11 mouse cellular contexts compared by ENCODE assay signal in genomic region chr12:111743981-111744423, GRCm38 (mm10). TPM values are rescaled to one million over a fixed set of nuclear protein-coding genes. Genes with fewer than 3 reads are reported as not detected.
DNase-seq lines count a peak whose midpoint lies in the region; ATAC-seq lines count a peak whose summit lies in the region.
"Had no signal": no experiment of that assay in that cellular context is flagged by ENCODE, and none has a peak within 500 bp of the region (broad histone marks: within the 10 kb centered on the region; RNA-seq: fewer than 3 reads in every experiment).

No protein-coding gene starts in this region.

- no peak for ATAC-seq in kidney, embryonic 16.5 days (ENCODE audit: low FRiP score, low TSS enrichment)
- peak; percentile 72 for ATAC-seq in common myeloid progenitor, adult 5-6 weeks (replicated peaks; ENCODE audit: low read depth, poor library complexity, severe bottlenecking)
- ATAC-seq in neural tube, embryonic 13.5 days (ENCODE audit: low read depth): no peak
- no peak for ATAC-seq in activated CD4-positive, CD25-positive, alpha-beta regulatory T cell, adult 4 months
- ATAC-seq: forebrain, embryonic 16.5 days; midbrain, embryonic 13.5 days had no signal

- H3K4me1 ChIP-seq in kidney, embryonic 16.5 days (ENCODE audit: insufficient read depth, low read length): peaks cover 23% of the 10 kb centered on the region
- peaks cover 23% of the 10 kb centered on the region for H3K4me1 ChIP-seq in neural tube, embryonic 13.5 days (replicated peaks)

- peak; percentile 35 for DNase-seq in adrenal gland, postnatal 14 days
- no peak for DNase-seq in adrenal gland, adult 8-10 months
- no peak for DNase-seq in kidney, adult 9 months
- DNase-seq in left cerebral cortex, adult 8-10 months (ENCODE audit: low spot score in 2 of 2): no peak
- DNase-seq: cerebellum, adult 9-10 months had no signal

- no peaks in the 10 kb centered on the region for H3K36me3 ChIP-seq in kidney, embryonic 16.5 days (ENCODE audit: insufficient read depth, low read length)
- no peaks in the 10 kb centered on the region for H3K36me3 ChIP-seq in neural tube, embryonic 13.5 days

- H3K4me3 ChIP-seq in kidney, embryonic 16.5 days (ENCODE audit: low read length): no peak overlapping the region
- no peak overlapping the region for H3K4me3 ChIP-seq in neural tube, embryonic 13.5 days
- H3K4me3 ChIP-seq: midbrain, embryonic 13.5 days had no signal

- no peaks in the 10 kb centered on the region for H3K9me3 ChIP-seq in kidney, embryonic 16.5 days (ENCODE audit: low read length)
- H3K9me3 ChIP-seq in neural tube, embryonic 13.5 days: no peaks in the 10 kb centered on the region
- H3K9me3 ChIP-seq: midbrain, embryonic 13.5 days had no signal

- H3K27ac ChIP-seq in kidney, embryonic 16.5 days (ENCODE audit: low read length): peak overlapping the region; percentile 48
- H3K27ac ChIP-seq in neural tube, embryonic 13.5 days (replicated peaks): 0 out of 2 replicates have a peak overlapping the region, but pooled peaks have one; percentile 13
- H3K27ac ChIP-seq: midbrain, embryonic 13.5 days had no signal

- H3K9ac ChIP-seq in kidney, embryonic 16.5 days (replicated peaks; ENCODE audit: low read length): 0 out of 2 replicates have a peak overlapping the region, but pooled peaks have one; percentile 13
- no peak overlapping the region for H3K9ac ChIP-seq in neural tube, embryonic 13.5 days
- H3K9ac ChIP-seq: midbrain, embryonic 13.5 days had no signal

- H3K27me3 ChIP-seq in kidney, embryonic 16.5 days (ENCODE audit: insufficient read depth, low read length): no peaks in the 10 kb centered on the region
- no peaks in the 10 kb centered on the region for H3K27me3 ChIP-seq in neural tube, embryonic 13.5 days
- H3K27me3 ChIP-seq: midbrain, embryonic 13.5 days had no signal

- WGBS in kidney, embryonic 16.5 days: 55% methylated on average over 11 of the region's 11 CpGs
- 69% methylated on average over 11 of the region's 11 CpGs for WGBS in neural tube, embryonic 13.5 days

- no peak overlapping the region for H3K4me2 ChIP-seq in kidney, embryonic 16.5 days (replicated peaks; ENCODE audit: low read depth, low read length)
- no peak overlapping the region for H3K4me2 ChIP-seq in neural tube, embryonic 13.5 days
- H3K4me2 ChIP-seq: midbrain, embryonic 13.5 days had no signal

RNA-seq across cellular contexts. Expression of gene Klc1, which starts 14.6 kb away (rescaled TPM):
- 99.9 and 115 TPM in 2 replicates for total RNA-seq in adrenal gland, postnatal 14 days (2021)
- total RNA-seq in adrenal gland, adult 8-10 months (2022): 100 to 1,000 TPM in 2 of 4 experiments, 10 to 100 TPM in 2; 87.5 to 137 (median 109) TPM
- polyA plus RNA-seq in kidney, embryonic 16.5 days (2015; fragmentation: Nextera tagmentation; extraction: Ambion mirVana): 98.5 and 101 TPM in 2 replicates
- total RNA-seq in common myeloid progenitor, adult 5-6 weeks (2017): 39.2 and 98.8 TPM in 2 replicates
- polyA plus RNA-seq in neural tube, embryonic 13.5 days (2015; fragmentation: Nextera tagmentation; extraction: Ambion mirVana): 593 and 603 TPM in 2 replicates
- total RNA-seq in left cerebral cortex, adult 8-10 months (2022): 100 to 1,000 TPM; 689 to 762 (median 731) TPM
- polyA plus RNA-seq in activated CD4-positive, CD25-positive, alpha-beta regulatory T cell, adult 4 months (2017; shearing (Covaris generic)): 10 to 100 TPM; 14.7 to 17.6 TPM

RNA-seq across cellular contexts. Expression of gene Apopt1, which starts 30.9 kb away (rescaled TPM):
- total RNA-seq in adrenal gland, postnatal 14 days (2021): 72.5 and 73.3 TPM in 2 replicates
- 10 to 100 TPM; 65.7 to 82.3 (median 74.3) TPM for total RNA-seq in adrenal gland, adult 8-10 months (2022)
- 54.8 TPM in 2 replicates for polyA plus RNA-seq in kidney, embryonic 16.5 days (2015; fragmentation: Nextera tagmentation; extraction: Ambion mirVana)
- total RNA-seq in common myeloid progenitor, adult 5-6 weeks (2017): 41.9 and 56.2 TPM in 2 replicates
- 52.0 and 59.1 TPM in 2 replicates for polyA plus RNA-seq in neural tube, embryonic 13.5 days (2015; fragmentation: Nextera tagmentation; extraction: Ambion mirVana)
- 10 to 100 TPM; 38.6 to 41.1 (median 39.6) TPM for total RNA-seq in left cerebral cortex, adult 8-10 months (2022)
- 10 to 100 TPM; 72.7 to 78.9 TPM for polyA plus RNA-seq in activated CD4-positive, CD25-positive, alpha-beta regulatory T cell, adult 4 months (2017; shearing (Covaris generic))

RNA-seq across cellular contexts. Expression of gene Bag5, which starts 30.9 kb away (rescaled TPM):
- 32.5 and 34.6 TPM in 2 replicates for total RNA-seq in adrenal gland, postnatal 14 days (2021)
- total RNA-seq in adrenal gland, adult 8-10 months (2022): 10 to 100 TPM; 39.2 to 41.7 (median 40.0) TPM
- polyA plus RNA-seq in kidney, embryonic 16.5 days (2015; fragmentation: Nextera tagmentation; extraction: Ambion mirVana): 52.0 and 59.5 TPM in 2 replicates
- 38.3 and 44.9 TPM in 2 replicates for total RNA-seq in common myeloid progenitor, adult 5-6 weeks (2017)
- 57.6 and 66.2 TPM in 2 replicates for polyA plus RNA-seq in neural tube, embryonic 13.5 days (2015; fragmentation: Nextera tagmentation; extraction: Ambion mirVana)
- total RNA-seq in left cerebral cortex, adult 8-10 months (2022): 10 to 100 TPM; 59.0 to 65.9 (median 59.6) TPM
- 10 to 100 TPM; 30.2 to 32.4 TPM for polyA plus RNA-seq in activated CD4-positive, CD25-positive, alpha-beta regulatory T cell, adult 4 months (2017; shearing (Covaris generic))
